Mouse (Mus musculus) midbrain, embryonic 15.5 days (tissue): ENCODE measurements around the gene Vmn1r116. TPM values are rescaled to one million over a fixed set of nuclear protein-coding genes. Genes with fewer than 3 reads are reported as not detected.
"Not testable (repeated sequence)": the region's sequence is repeated elsewhere in the genome, so short reads cannot be mapped to it uniquely, and the experiment has no call there.

Experiments used
- ATAC-seq: fragments of 200-750 bp; cut with Nextera tagmentation; replicated peaks from 2 replicates; pipeline ENCODE4 v1.8.0; 2017; ENCODE audit warnings: moderate TSS enrichment
- H3K27ac ChIP-seq: fragments of 300-500 bp; sonication (generic); 2 replicates; pipeline ENCODE4 v1.5.1; 2015; ENCODE audit warnings: mild to moderate bottlenecking, inconsistent platforms
- H3K27me3 ChIP-seq: fragments of 300-500 bp; sonication (generic); replicated peaks from 2 replicates; pipeline ENCODE4 v1.6.1; 2015; ENCODE audit warnings: inconsistent platforms
- H3K36me3 ChIP-seq: fragments of 300-500 bp; sonication (generic); replicated peaks from 2 replicates; pipeline ENCODE4 v1.6.1; 2015; ENCODE audit warnings: inconsistent platforms
- H3K4me1 ChIP-seq: fragments of 300-500 bp; sonication (generic); 2 replicates; pipeline ENCODE4 v1.6.1; 2015; ENCODE audit warnings: inconsistent platforms
- H3K4me2 ChIP-seq: fragments of 300-500 bp; sonication (generic); 2 replicates; pipeline ENCODE4 v1.6.1; 2015; ENCODE audit warnings: inconsistent platforms, mild to moderate bottlenecking, moderate library complexity
- H3K4me3 ChIP-seq: fragments of 300-500 bp; sonication (generic); 2 replicates; pipeline ENCODE4 v1.5.1; 2015; ENCODE audit warnings: mild to moderate bottlenecking, inconsistent platforms
- H3K9ac ChIP-seq: fragments of 300-500 bp; sonication (generic); 2 replicates; pipeline ENCODE4 v1.6.1; 2015; ENCODE audit warnings: mild to moderate bottlenecking, inconsistent platforms
- H3K9me3 ChIP-seq: fragments of 300-500 bp; sonication (generic); 2 replicates; pipeline ENCODE4 v1.6.1; 2016; ENCODE audit warnings: inconsistent platforms
- WGBS: fragments of 180-500 bp; shearing (Covaris S2); methylation state at CpG from one replicate; pipeline ENCODE4 v1.1.7; 2015; ENCODE audit warnings: mixed read lengths; 5-methylcytosine and 5-hydroxymethylcytosine counted together
- polyA plus RNA-seq: library from polyadenylated mRNA; unstranded; fragments of >200 nt; fragmentation: Nextera tagmentation; extraction: Ambion mirVana; gene quantifications from 2 replicates; pipeline ENCODE4 v1.2.1, GENCODE M21; 2015

Vmn1r116 gene
- polyA plus RNA-seq: not detected in 2 replicates

- H3K9me3 ChIP-seq, H3K4me3 ChIP-seq, H3K27ac ChIP-seq: not testable (repeated sequence)
Measured at GRCm38 (mm10) chr7:20871956-20872355, at the start of gene Vmn1r116. Gene Vmn1r116 (plus strand): TSS chr7:20872256.

GRCm38 (mm10) chr7:20844885-20845284 is 27.2 kb upstream of the Vmn1r116 start, which contains the start of gene Vmn1r115:
Gene Vmn1r115 (minus strand): TSS chr7:20844985.
- not testable (repeated sequence) for H3K9ac ChIP-seq, H3K4me2 ChIP-seq, H3K27ac ChIP-seq, H3K4me1 ChIP-seq, ATAC-seq, H3K27me3 ChIP-seq, H3K4me3 ChIP-seq, H3K9me3 ChIP-seq, H3K36me3 ChIP-seq
- 100% methylated on average over 1 of the region's 3 CpGs for WGBS

More at GRCm38 (mm10) chr7:20871956-20872355, at the start of gene Vmn1r116:
- not testable (repeated sequence) for H3K4me1 ChIP-seq, H3K4me2 ChIP-seq, H3K36me3 ChIP-seq, H3K9ac ChIP-seq, ATAC-seq, H3K27me3 ChIP-seq
- WGBS: 75% methylated on average over 2 of the region's 3 CpGs

- H3K27ac ChIP-seq, H3K4me1 ChIP-seq, ATAC-seq, H3K4me2 ChIP-seq, H3K36me3 ChIP-seq, H3K9me3 ChIP-seq, H3K4me3 ChIP-seq, H3K27me3 ChIP-seq, H3K9ac ChIP-seq: not testable (repeated sequence)
- no CpG with 5 or more reads among the region's 2 CpGs for WGBS
Measured at GRCm38 (mm10) chr7:20884021-20884420, 12.0 kb downstream of the Vmn1r116 start, which contains the start of gene Vmn1r117. Gene Vmn1r117 (minus strand): TSS chr7:20884121.

GRCm38 (mm10) chr7:20912247-20912646 is 40.2 kb downstream of the Vmn1r116 start, which contains the start of gene Vmn1r118:
Gene Vmn1r118 (minus strand): TSS chr7:20912347.
- H3K36me3 ChIP-seq, H3K9me3 ChIP-seq, H3K27me3 ChIP-seq, H3K4me1 ChIP-seq, H3K9ac ChIP-seq, H3K4me2 ChIP-seq, H3K27ac ChIP-seq, ATAC-seq, H3K4me3 ChIP-seq: not testable (repeated sequence)
- no CpG with 5 or more reads among the region's 2 CpGs for WGBS

Other genes starting within 250 kb of the Vmn1r116 start
- gene Vmn1r107, start 203.3 kb upstream of the Vmn1r116 start, polyA plus RNA-seq: not detected in 2 replicates
- not detected in 2 replicates for gene Vmn1r111, start 169.0 kb upstream of the Vmn1r116 start, polyA plus RNA-seq
- not detected in 2 replicates for gene Gm10668, start 141.6 kb upstream of the Vmn1r116 start, polyA plus RNA-seq
- gene Vmn1r112, start 101.1 kb upstream of the Vmn1r116 start, polyA plus RNA-seq: not detected in 2 replicates
- not detected in 2 replicates for gene Vmn1r113, start 85.0 kb upstream of the Vmn1r116 start, polyA plus RNA-seq
- not detected in 2 replicates for gene Vmn1r114, start 60.1 kb upstream of the Vmn1r116 start, polyA plus RNA-seq
- not detected in 2 replicates for gene Vmn1r115, start 27.3 kb upstream of the Vmn1r116 start, polyA plus RNA-seq
- gene Vmn1r117, start 11.9 kb downstream of the Vmn1r116 start, polyA plus RNA-seq: not detected in 2 replicates
- gene Vmn1r118, start 40.1 kb downstream of the Vmn1r116 start, polyA plus RNA-seq: not detected in 2 replicates
- gene Vmn1r119, start 140.2 kb downstream of the Vmn1r116 start, polyA plus RNA-seq: not detected in 2 replicates
- not detected in 2 replicates for gene Vmn1r120, start 181.5 kb downstream of the Vmn1r116 start, polyA plus RNA-seq
- gene Vmn1r121, start 226.3 kb downstream of the Vmn1r116 start, polyA plus RNA-seq: not detected in 2 replicates